Mouse (Mus musculus) spleen, adult 2 months (tissue): ENCODE data around the gene Slain2. TPM values are rescaled to one million over a fixed set of nuclear protein-coding genes. Genes with fewer than 3 reads are reported as not detected.

Experiments
- DNase-seq, 2 experiments: peaks; one replicate each; pipeline versions ENCODE4 v3.0.0 to v3.0.0-alpha.2; 2012 to 2021; ENCODE audit warnings: low spot score in 2 of 2, low read depth in 1 of 2
- H3K27ac ChIP-seq: fragments of 200-500 bp; 2 replicates; pipeline ENCODE4 v1.5.1; 2012; ENCODE audit warnings: low read length, inconsistent platforms; ENCODE audit not compliant: insufficient read depth
- H3K27me3 ChIP-seq: fragments of 200-500 bp; 2 replicates; pipeline ENCODE4 v1.6.1; 2012; ENCODE audit warnings: mild to moderate bottlenecking, moderate library complexity, low read length, inconsistent platforms; ENCODE audit not compliant: control insufficient read depth, insufficient read depth
- H3K36me3 ChIP-seq: fragments of 200-500 bp; 2 replicates; pipeline ENCODE4 v1.6.1; 2012; ENCODE audit warnings: mild to moderate bottlenecking, low read length, inconsistent platforms; ENCODE audit not compliant: control insufficient read depth, insufficient read depth
- H3K4me1 ChIP-seq: fragments of 200-500 bp; 2 replicates; pipeline ENCODE4 v1.6.1; 2011; ENCODE audit warnings: inconsistent platforms; ENCODE audit not compliant: control insufficient read depth, insufficient read depth, insufficient read length
- H3K4me3 ChIP-seq: fragments of 200-500 bp; 2 replicates; pipeline ENCODE4 v1.5.1; 2011; ENCODE audit warnings: mild to moderate bottlenecking, inconsistent platforms; ENCODE audit not compliant: insufficient read depth, insufficient read length; ENCODE audit errors: extremely low read depth
- CTCF ChIP-seq: fragments of 200-500 bp; IDR thresholded peaks from 2 replicates; pipeline ENCODE4 v1.5.1; 2011; ENCODE audit warnings: mild to moderate bottlenecking, inconsistent platforms; ENCODE audit not compliant: insufficient read depth, insufficient read length, insufficient replicate concordance; ENCODE audit errors: extremely low read depth
- POLR2A ChIP-seq: fragments of 200-500 bp; IDR thresholded peaks from 2 replicates; pipeline ENCODE4 v1.6.1; 2011; ENCODE audit warnings: low read depth, low read length, inconsistent platforms
- WGBS: fragments of 180-500 bp; shearing (Covaris S2); methylation state at CpG from one replicate; pipeline ENCODE4 v1.1.7; 2018; 5-methylcytosine and 5-hydroxymethylcytosine counted together
- polyA plus RNA-seq: library from polyadenylated mRNA; depleted of rRNA; stranded (reverse); fragments of >200 nt; gene quantifications from 2 replicates; pipeline ENCODE4 v1.2.3, GENCODE M21; 2012; rRNA removed

The Slain2 gene
- polyA plus RNA-seq, 1 experiment, result 10.8 TPM

GRCm38 (mm10) chr5:73023801-73024200 lies 109.7 kb downstream of the Slain2 start:
- Histone ChIP-seq H3K27ac (no peak overlapping the region), H3K27me3 (no peaks in the 10 kb centered on the region), H3K36me3 (peaks cover 34% of the 10 kb centered on the region), H3K4me1 (no peaks in the 10 kb centered on the region), H3K4me3 (no peak overlapping the region)
- 98% methylated on average over 13 of the region's 13 CpGs for WGBS
- TF ChIP-seq CTCF, result no peak
- no peak for TF ChIP-seq POLR2A
- DNase-seq, result no peak

Other genes with a start within 250 kb of the Slain2 start
- gene Txk, start 161.5 kb upstream of the Slain2 start, polyA plus RNA-seq, result 4.2 TPM in 2 replicates
- 12.2 and 12.5 TPM in 2 replicates for gene Tec, start 45.8 kb upstream of the Slain2 start, polyA plus RNA-seq
- not detected in 2 replicates for gene Gm10135, start 60.4 kb downstream of the Slain2 start, polyA plus RNA-seq
- not detected in 2 replicates for gene Slc10a4, start 92.6 kb downstream of the Slain2 start, polyA plus RNA-seq